Mouse (Mus musculus) G1E (cell line): Measurements from ENCODE around the gene Rab37. TPM values are rescaled to one million over a fixed set of nuclear protein-coding genes. Genes with fewer than 3 reads are reported as not detected.

Source experiments
- ATAC-seq: 2 replicates; pipeline ENCODE4 v1.8.0; 2016; ENCODE audit warnings: mild to moderate bottlenecking; ENCODE audit not compliant: insufficient number of reproducible peaks, poor library complexity, low FRiP score, severe bottlenecking; ENCODE audit errors: extremely low read depth
- DNase-seq: peaks from one replicate; pipeline ENCODE4 v3.0.0; 2012; ENCODE audit warnings: low spot score
- H3K27me3 ChIP-seq: 2 replicates; pipeline ENCODE4 v1.6.1; 2012; ENCODE audit warnings: mild to moderate bottlenecking, low read length, inconsistent platforms; ENCODE audit not compliant: insufficient read depth
- H3K36me3 ChIP-seq: replicated peaks from 2 replicates; pipeline ENCODE3; 2012; ENCODE audit warnings: mild to moderate bottlenecking, inconsistent platforms
- H3K4me1 ChIP-seq: 2 replicates; pipeline ENCODE4 v1.6.1; 2012; ENCODE audit warnings: low read depth, low read length, inconsistent platforms, mixed read lengths; ENCODE audit not compliant: insufficient read depth
- H3K4me3 ChIP-seq: 2 replicates; pipeline ENCODE4 v1.5.1; 2012; ENCODE audit warnings: low read depth, mild to moderate bottlenecking, inconsistent platforms, low read length, moderate library complexity, mixed read lengths
- H3K9me3 ChIP-seq: replicated peaks from 2 replicates; pipeline ENCODE4 v1.6.1; 2012; ENCODE audit warnings: inconsistent platforms
- CTCF ChIP-seq: IDR thresholded peaks from 2 replicates; pipeline ENCODE4 v1.5.1; 2012; ENCODE audit warnings: low read depth, low read length, inconsistent platforms, mixed read lengths
- GATA1 ChIP-seq: IDR thresholded peaks from 2 replicates; pipeline ENCODE4 v1.6.1; 2012; ENCODE audit warnings: borderline replicate concordance, low read length, inconsistent platforms, mixed read lengths
- GATA2 ChIP-seq: IDR thresholded peaks from 2 replicates; pipeline ENCODE4 v1.6.1; 2012; ENCODE audit warnings: low read depth, low read length, inconsistent platforms, borderline replicate concordance
- POLR2AphosphoS5 ChIP-seq: IDR thresholded peaks from 2 replicates; pipeline ENCODE4 v1.6.1; 2012; ENCODE audit warnings: low read depth, low read length, inconsistent platforms; ENCODE audit not compliant: insufficient replicate concordance
- TAL1 ChIP-seq: conservative IDR thresholded peaks from 2 replicates; pipeline ENCODE4 v1.6.1; 2012; ENCODE audit warnings: low read depth, low read length, inconsistent platforms, mixed read lengths
- polyA plus RNA-seq: library from polyadenylated mRNA; stranded (reverse); fragments of >175 nt; gene quantifications from 2 replicates; pipeline ENCODE4 v1.2.3, GENCODE M21; 2012
- total RNA-seq, 2 experiments: library from RNA; stranded (forward) in 1 of 2; stranded (reverse) in 1 of 2; fragments of 200-1000 nt in 1 of 2; fragments of >200 nt in 1 of 2; fragmentation: Nextera tagmentation in 1 of 2; gene quantifications; 2 replicates each; pipeline ENCODE4 v1.2.3; 2014 to 2017

The Rab37 gene
- total and polyA plus RNA-seq, 3 experiments: 0.15 to 2.7 TPM; not detected in 1

DNA sequence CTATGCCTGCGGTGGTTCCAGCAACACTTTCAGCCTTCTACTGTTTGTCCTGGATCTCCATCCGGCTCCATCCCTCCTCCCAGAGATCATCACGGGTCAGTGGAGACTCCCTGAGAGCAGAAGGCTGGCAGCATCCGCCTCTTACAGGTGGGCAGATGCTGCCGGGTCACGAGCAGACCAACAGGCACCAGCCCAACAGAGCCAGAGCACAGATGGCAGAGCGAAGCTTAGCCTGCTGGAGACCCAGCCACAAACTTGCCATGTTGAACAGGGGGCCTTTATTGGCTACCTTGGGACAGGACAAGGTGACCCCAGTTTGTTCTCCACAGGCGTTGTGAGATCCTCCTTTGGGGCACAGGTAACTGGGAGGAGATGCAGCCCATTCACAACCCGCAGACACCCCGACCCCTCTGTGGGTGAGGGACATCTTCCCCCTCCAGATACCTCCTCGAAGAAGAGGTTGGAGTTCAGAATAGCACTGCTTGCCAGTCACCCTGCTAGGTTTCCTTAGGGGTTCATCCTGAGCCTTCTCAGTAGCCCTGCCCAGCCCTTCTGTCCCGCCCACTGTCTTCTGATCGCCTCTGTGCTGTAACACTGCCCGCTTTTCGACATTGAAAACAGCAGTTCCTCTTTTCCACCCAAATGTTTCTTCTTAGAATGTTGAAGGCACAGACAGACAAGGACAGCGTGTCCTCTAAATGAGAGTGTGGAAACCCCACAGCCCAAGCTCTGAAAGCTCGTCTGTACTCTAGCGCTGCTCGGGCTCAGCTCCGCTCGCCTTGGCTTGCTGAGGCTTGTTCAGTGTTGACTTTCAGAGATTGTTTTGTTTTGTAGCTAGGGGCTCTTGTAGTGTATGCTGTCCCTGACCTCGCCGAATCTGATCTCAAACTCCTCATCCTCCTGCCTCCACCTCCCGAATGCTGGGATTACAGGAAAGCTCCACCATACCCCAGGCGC, 117.8 kb downstream of the Rab37 start:
- TF ChIP-seq GATA2: no peak
- TF ChIP-seq GATA1: no peak
- TF ChIP-seq TAL1: no peak
- no peak for TF ChIP-seq CTCF
- no peak for TF ChIP-seq POLR2AphosphoS5
- ATAC-seq (peak; percentile 45; the same call in 1 of the 2 replicates), DNase-seq (no peak)
- H3K4me1 ChIP-seq: peaks cover 30% of the 10 kb centered on the region
- peaks cover 100% of the 10 kb centered on the region for H3K36me3 ChIP-seq
- H3K4me3 ChIP-seq: no peak overlapping the region; the same call in 1 of the 2 replicates
- H3K27me3 ChIP-seq: no peaks in the 10 kb centered on the region
- H3K9me3 ChIP-seq: no peaks in the 10 kb centered on the region

GRCm38 (mm10) chr11:115209958-115210357, 118.7 kb downstream of the Rab37 start:
- peaks cover 100% of the 10 kb centered on the region for H3K36me3 ChIP-seq
- DNase-seq (no peak), ATAC-seq (no peak)
- no peak overlapping the region for H3K4me3 ChIP-seq
- no peaks in the 10 kb centered on the region for H3K9me3 ChIP-seq
- H3K4me1 ChIP-seq: peaks cover 30% of the 10 kb centered on the region
- no peak for TF ChIP-seq GATA2
- TF ChIP-seq POLR2AphosphoS5: no peak
- H3K27me3 ChIP-seq: no peaks in the 10 kb centered on the region

Other genes with a start within 250 kb of the Rab37 start
Only the 20 nearest of the 21 such genes appear.
- gene Gprc5c, start 240.3 kb upstream of the Rab37 start, total RNA-seq (2014; fragmentation: Nextera tagmentation): not detected in 2 replicates
- 0.22 and 0.23 TPM in 2 replicates for gene Gprc5c, start 240.3 kb upstream of the Rab37 start, total RNA-seq (2017)
- gene Gprc5c, start 240.3 kb upstream of the Rab37 start, polyA plus RNA-seq: not detected in 2 replicates
- gene Cd300a, start 201.4 kb upstream of the Rab37 start, total RNA-seq (2014; fragmentation: Nextera tagmentation): not detected in 2 replicates
- gene Cd300a, start 201.4 kb upstream of the Rab37 start, total RNA-seq (2017): 0.06 and 0.11 TPM in 2 replicates
- 0.01 TPM in 1 of 2 replicates, not detected in the other for gene Cd300a, start 201.4 kb upstream of the Rab37 start, polyA plus RNA-seq
- not detected in 2 replicates for gene Cd300lb, start 157.0 kb upstream of the Rab37 start, total RNA-seq (2014; fragmentation: Nextera tagmentation)
- gene Cd300lb, start 157.0 kb upstream of the Rab37 start, total RNA-seq (2017): 0.16 TPM in 1 of 2 replicates, not detected in the other
- gene Cd300lb, start 157.0 kb upstream of the Rab37 start, polyA plus RNA-seq: not detected in 2 replicates
- not detected in 2 replicates for gene Cd300c, start 122.3 kb upstream of the Rab37 start, total RNA-seq (2014; fragmentation: Nextera tagmentation)
- gene Cd300c, start 122.3 kb upstream of the Rab37 start, total RNA-seq (2017): not detected in 2 replicates
- not detected in 2 replicates for gene Cd300c, start 122.3 kb upstream of the Rab37 start, polyA plus RNA-seq
- gene Cd300ld, start 101.5 kb upstream of the Rab37 start, total RNA-seq (2014; fragmentation: Nextera tagmentation): not detected in 2 replicates
- gene Cd300ld, start 101.5 kb upstream of the Rab37 start, total RNA-seq (2017): 0.27 and 0.52 TPM in 2 replicates
- not detected in 2 replicates for gene Cd300ld, start 101.5 kb upstream of the Rab37 start, polyA plus RNA-seq
- not detected in 2 replicates for gene Cd300c2, start 89.6 kb upstream of the Rab37 start, total RNA-seq (2014; fragmentation: Nextera tagmentation)
- 0.41 and 0.76 TPM in 2 replicates for gene Cd300c2, start 89.6 kb upstream of the Rab37 start, total RNA-seq (2017)
- not detected in 2 replicates for gene Cd300c2, start 89.6 kb upstream of the Rab37 start, polyA plus RNA-seq
- gene Cd300ld2, start 75.2 kb upstream of the Rab37 start, total RNA-seq (2014; fragmentation: Nextera tagmentation): not detected in 2 replicates
- 0.16 and 0.35 TPM in 2 replicates for gene Cd300ld2, start 75.2 kb upstream of the Rab37 start, total RNA-seq (2017)
- gene Cd300ld2, start 75.2 kb upstream of the Rab37 start, polyA plus RNA-seq: not detected in 2 replicates
- not detected in 2 replicates for gene Cd300ld4, start 64.4 kb upstream of the Rab37 start, total RNA-seq (2014; fragmentation: Nextera tagmentation)
- 0.23 TPM in 1 of 2 replicates, not detected in the other for gene Cd300ld4, start 64.4 kb upstream of the Rab37 start, total RNA-seq (2017)
- gene Cd300ld4, start 64.4 kb upstream of the Rab37 start, polyA plus RNA-seq: not detected in 2 replicates
- not detected in 2 replicates for gene Cd300ld5, start 53.7 kb upstream of the Rab37 start, total RNA-seq (2014; fragmentation: Nextera tagmentation)
- 10.2 and 11.4 TPM in 2 replicates for gene Cd300ld5, start 53.7 kb upstream of the Rab37 start, total RNA-seq (2017)
- not detected in 2 replicates for gene Cd300ld5, start 53.7 kb upstream of the Rab37 start, polyA plus RNA-seq
- not detected in 2 replicates for gene Cd300ld3, start 43.0 kb upstream of the Rab37 start, total RNA-seq (2014; fragmentation: Nextera tagmentation)
- gene Cd300ld3, start 43.0 kb upstream of the Rab37 start, total RNA-seq (2017): 11.3 and 18.2 TPM in 2 replicates
- not detected in 2 replicates for gene Cd300ld3, start 43.0 kb upstream of the Rab37 start, polyA plus RNA-seq
- not detected in 2 replicates for gene Cd300e, start 29.3 kb upstream of the Rab37 start, total RNA-seq (2014; fragmentation: Nextera tagmentation)
- gene Cd300e, start 29.3 kb upstream of the Rab37 start, total RNA-seq (2017): not detected in 2 replicates
- not detected in 2 replicates for gene Cd300e, start 29.3 kb upstream of the Rab37 start, polyA plus RNA-seq
- not detected in 2 replicates for gene Cd300lf, start 42.6 kb downstream of the Rab37 start, total RNA-seq (2014; fragmentation: Nextera tagmentation)
- gene Cd300lf, start 42.6 kb downstream of the Rab37 start, total RNA-seq (2017): 1.6 TPM in 2 replicates
- gene Cd300lf, start 42.6 kb downstream of the Rab37 start, polyA plus RNA-seq: not detected in 2 replicates
- gene Slc9a3r1, start 71.9 kb downstream of the Rab37 start, total RNA-seq (2014; fragmentation: Nextera tagmentation): 57.3 and 65.0 TPM in 2 replicates
- gene Slc9a3r1, start 71.9 kb downstream of the Rab37 start, total RNA-seq (2017): 91.5 and 94.5 TPM in 2 replicates
- gene Slc9a3r1, start 71.9 kb downstream of the Rab37 start, polyA plus RNA-seq: 285 and 357 TPM in 2 replicates
- 14.7 and 17.3 TPM in 2 replicates for gene Tmem104, start 96.1 kb downstream of the Rab37 start, total RNA-seq (2014; fragmentation: Nextera tagmentation)
- gene Tmem104, start 96.1 kb downstream of the Rab37 start, total RNA-seq (2017): 2.6 and 4.2 TPM in 2 replicates
- 16.3 and 23.2 TPM in 2 replicates for gene Tmem104, start 96.1 kb downstream of the Rab37 start, polyA plus RNA-seq
- gene Nat9, start 96.4 kb downstream of the Rab37 start, total RNA-seq (2014; fragmentation: Nextera tagmentation): 18.0 and 21.1 TPM in 2 replicates
- 26.5 and 38.3 TPM in 2 replicates for gene Nat9, start 96.4 kb downstream of the Rab37 start, total RNA-seq (2017)
- 23.2 and 23.7 TPM in 2 replicates for gene Nat9, start 96.4 kb downstream of the Rab37 start, polyA plus RNA-seq
- gene Grin2c, start 175.8 kb downstream of the Rab37 start, total RNA-seq (2014; fragmentation: Nextera tagmentation): 0.53 TPM in 1 of 2 replicates, not detected in the other
- gene Grin2c, start 175.8 kb downstream of the Rab37 start, total RNA-seq (2017): 0.06 TPM in 1 of 2 replicates, not detected in the other
- not detected in 2 replicates for gene Grin2c, start 175.8 kb downstream of the Rab37 start, polyA plus RNA-seq
- 3.7 and 10.4 TPM in 2 replicates for gene Fdxr, start 185.6 kb downstream of the Rab37 start, total RNA-seq (2014; fragmentation: Nextera tagmentation)
- gene Fdxr, start 185.6 kb downstream of the Rab37 start, total RNA-seq (2017): 10.7 and 11.1 TPM in 2 replicates
- gene Fdxr, start 185.6 kb downstream of the Rab37 start, polyA plus RNA-seq: 32.2 and 36.3 TPM in 2 replicates
- gene Fads6, start 206.2 kb downstream of the Rab37 start, total RNA-seq (2014; fragmentation: Nextera tagmentation): not detected in 2 replicates
- 0.06 and 0.38 TPM in 2 replicates for gene Fads6, start 206.2 kb downstream of the Rab37 start, total RNA-seq (2017)
- gene Fads6, start 206.2 kb downstream of the Rab37 start, polyA plus RNA-seq: not detected in 2 replicates
- not detected in 2 replicates for gene Otop2, start 215.7 kb downstream of the Rab37 start, total RNA-seq (2014; fragmentation: Nextera tagmentation)
- gene Otop2, start 215.7 kb downstream of the Rab37 start, total RNA-seq (2017): not detected in 2 replicates
- gene Otop2, start 215.7 kb downstream of the Rab37 start, polyA plus RNA-seq: not detected in 2 replicates
- gene Ush1g, start 230.6 kb downstream of the Rab37 start, total RNA-seq (2014; fragmentation: Nextera tagmentation): not detected in 2 replicates
- 0.05 and 0.06 TPM in 2 replicates for gene Ush1g, start 230.6 kb downstream of the Rab37 start, total RNA-seq (2017)
- gene Ush1g, start 230.6 kb downstream of the Rab37 start, polyA plus RNA-seq: not detected in 2 replicates